Mouse (Mus musculus) testis, postnatal 14 days (tissue): Measurements from ENCODE around the gene Vwa8.

Experiments
- DNase-seq: peaks from one replicate; pipeline ENCODE4 v3.0.0; 2021; ENCODE audit warnings: low spot score

Vwa8 gene

DNA sequence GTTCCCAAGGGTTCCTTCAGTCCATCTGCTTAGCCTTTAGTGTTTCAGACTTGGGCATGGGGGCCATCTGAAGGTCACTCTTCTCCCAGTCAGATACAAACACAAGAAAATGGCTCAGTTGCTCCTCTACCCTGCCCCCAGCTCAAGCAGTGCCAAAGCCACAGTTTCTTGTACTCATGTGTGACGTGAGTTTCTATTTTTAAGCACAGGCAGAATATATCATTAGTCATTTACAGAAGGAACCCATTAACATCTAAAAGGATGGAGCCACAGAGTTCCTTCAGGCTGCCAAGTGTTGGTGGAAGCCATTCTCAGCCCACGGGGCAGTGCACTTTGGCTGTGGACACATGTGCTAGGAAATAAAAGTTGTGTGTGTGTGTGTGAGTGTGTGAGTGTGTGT lies 240.6 kb downstream of the Vwa8 start:
- no peak for DNase-seq

DNA sequence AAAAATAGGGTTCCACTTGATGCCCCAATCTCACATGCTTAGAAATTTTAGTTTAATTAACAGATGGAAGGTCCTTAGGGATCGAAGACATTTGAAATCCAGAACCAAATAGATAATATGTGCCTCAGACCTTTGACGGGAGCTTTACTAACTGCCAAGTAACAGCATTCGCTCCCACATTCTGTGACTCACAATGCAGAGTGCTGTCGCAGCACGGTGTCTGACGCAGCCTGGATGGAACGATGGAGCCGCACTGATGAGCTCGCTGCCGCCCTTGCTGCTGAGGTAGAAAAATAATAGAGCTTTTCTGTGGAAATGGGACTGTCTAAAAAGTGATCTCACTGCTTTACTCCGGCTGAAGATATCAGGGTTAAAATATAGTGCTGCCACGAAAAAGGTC lies 248.3 kb downstream of the Vwa8 start:
- DNase-seq = no peak

DNA sequence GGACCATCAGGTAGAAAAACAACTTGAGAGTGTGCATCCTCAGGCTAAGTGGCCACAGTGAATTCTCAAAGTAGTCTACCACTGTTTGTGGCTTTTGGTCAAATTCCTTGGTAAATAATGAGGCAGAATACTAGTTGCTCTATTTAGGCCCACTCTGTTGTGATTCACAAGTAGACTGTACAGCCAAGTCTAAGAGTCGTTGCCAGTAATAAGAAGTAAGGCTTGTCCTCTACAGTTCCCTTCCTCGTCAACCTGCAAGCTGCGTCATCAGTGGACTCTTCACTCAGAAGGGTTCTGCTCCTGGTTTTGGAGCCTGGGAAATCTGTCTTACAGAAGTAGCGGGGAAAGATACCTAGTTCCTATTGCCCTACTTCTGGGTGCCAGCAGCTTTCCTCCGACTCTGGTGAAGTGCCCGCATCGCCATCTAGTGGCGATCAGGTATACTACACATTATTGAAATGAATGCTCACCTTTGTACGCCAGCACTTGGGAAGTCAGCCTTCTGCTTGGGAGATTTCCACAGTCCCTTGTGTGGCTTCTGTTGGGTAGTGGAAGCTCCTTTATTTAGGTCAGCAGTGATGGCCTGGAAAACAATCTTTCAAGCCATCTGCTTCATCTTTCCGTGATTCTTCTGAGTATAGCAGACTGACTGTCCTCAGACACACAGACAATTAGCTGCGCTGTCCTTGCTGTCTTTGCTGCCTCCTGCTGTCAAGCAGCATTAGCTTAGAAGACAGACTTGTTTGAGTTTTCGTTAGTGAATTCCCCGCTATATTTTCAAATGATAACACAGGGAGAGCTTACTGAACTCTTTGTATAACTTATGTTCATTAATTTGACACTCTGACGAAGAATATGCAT lies 258.0 kb downstream of the Vwa8 start:
- DNase-seq = peak; percentile 42

DNA sequence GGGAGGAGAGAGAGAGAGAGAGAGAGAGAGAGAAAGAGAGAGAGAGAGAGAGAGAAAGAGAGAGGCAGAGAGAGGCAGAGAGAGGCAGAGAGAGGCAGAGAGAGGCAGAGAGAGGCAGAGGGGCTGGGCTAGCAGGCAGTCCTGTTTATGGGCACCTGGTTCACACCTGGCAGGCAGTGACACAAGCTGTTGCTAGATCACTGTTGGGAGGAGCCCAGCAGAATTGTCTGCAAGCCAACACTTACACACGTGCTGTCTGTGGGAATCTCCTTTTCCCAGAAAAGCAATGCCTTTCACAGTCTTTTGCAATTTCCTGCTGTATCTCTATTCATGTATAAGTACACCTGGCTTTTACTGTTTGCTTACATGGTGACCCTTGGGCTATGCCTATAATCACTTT lies 260.5 kb downstream of the Vwa8 start:
- DNase-seq = no peak

DNA sequence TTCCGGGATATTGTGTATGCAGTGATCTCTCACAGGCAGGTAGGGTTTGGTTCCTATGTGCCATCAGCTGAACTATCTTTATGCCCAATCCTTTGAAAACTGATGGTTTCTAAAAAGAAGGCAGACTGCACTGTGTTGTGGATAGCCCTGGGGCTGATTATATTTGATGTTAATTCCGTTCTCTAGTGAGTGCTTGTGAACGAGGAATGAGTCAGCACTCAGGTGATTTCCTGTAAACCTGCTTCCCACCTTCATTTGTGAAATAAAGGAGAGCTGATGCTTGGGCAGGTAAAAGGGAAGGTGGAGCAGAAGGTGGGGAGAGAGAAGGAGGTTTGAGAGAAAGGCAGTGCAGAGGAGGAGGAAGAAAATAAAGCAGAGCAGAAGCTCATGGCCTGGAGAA lies 261.2 kb downstream of the Vwa8 start:
- DNase-seq = no peak

DNA sequence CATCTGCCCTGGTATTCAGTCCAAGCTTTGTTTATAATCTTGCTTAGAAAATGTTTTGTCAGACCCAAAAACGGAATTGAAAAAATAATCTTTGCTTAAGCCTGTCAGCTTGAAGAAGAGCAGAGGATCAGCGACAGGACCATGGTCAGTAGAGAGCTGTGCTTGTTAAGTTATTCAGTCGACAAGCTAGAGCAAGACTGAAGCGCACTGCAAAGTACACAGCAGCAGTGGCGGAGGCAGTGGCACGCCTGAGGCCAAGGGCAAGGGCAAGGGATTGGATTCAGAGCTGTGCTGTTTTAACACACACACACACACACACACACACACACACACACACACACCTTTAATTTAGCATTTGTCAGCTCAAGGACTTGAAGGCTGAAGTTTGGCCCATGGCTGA lies 263.2 kb downstream of the Vwa8 start:
- no peak for DNase-seq

DNA sequence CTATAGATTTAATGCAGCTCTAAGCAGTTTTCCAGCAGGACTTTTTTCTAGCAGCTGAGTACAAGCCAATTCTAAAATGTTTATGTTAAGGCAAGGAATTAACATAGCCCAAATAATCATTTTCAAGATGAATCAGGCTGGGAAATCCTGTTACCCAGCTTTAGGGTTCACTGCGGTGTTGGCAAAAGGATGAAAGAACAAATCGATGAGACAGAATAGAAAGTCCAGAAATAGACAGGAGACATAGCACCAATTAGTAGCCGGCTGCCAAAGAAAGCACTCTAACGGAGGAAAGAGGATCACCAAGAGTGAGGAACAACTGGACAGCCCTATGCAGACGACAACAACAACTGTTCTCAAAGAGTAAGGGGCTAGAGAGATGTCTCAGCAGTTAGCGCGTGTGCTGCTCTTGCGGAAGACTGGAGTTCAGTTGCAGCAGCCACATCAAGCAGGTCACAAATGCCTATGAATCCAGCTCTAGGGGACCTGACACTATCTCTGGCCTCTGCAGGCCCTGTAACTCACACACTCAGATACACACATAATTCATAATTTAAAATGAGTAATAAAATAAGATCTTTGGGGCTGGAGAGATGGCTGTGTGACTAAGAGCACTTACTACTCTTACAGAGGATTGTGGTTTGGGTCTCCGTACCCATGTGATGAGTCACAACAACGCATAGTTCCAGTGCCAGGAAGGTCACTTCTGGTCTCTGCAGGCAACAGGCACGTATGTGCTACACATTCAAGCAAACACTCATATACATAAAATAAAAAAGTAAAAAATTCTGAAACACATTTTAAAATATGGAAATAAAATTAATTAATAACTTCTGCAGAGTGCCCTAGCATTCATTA lies 265.9 kb downstream of the Vwa8 start:
- no peak for DNase-seq

DNA sequence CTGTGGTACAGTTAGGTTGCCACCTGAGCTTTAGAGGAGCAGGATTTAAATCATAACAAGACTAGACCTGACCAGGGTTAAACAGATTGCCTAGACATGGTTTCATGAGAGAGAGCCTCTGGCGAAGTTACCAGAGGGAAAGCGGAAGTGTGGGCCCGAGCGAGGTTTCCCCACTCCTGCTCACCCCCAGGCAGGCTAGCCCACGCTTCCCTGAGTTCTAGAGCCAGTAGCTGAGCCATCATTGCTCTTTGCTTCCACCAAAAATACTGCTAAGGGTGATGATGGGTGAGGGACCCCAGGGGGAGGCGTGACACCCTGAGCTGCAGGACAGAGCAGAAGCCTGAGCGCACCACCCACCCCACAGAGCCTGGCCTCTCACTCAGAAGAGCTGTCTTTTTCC lies 269.6 kb downstream of the Vwa8 start:
- DNase-seq = no peak

DNA sequence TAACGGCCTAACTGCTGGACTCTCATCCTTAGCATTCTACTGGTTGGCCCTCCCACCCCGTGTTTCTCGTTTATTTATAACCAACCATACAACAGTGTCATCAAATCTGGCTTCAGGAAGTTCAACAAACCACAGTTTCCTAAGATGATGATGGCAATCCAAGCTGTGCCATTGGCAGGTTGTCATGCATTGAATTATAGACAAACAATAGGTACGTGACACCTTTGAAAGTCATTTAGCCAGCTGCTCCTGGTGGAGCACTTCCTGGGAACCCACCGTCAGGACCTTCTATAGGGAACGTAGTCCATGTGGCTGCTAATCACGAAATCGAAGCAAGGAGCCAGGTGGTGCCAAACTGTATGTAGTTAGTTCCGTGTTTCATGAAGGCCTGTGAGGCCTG lies 270.5 kb downstream of the Vwa8 start:
- no peak for DNase-seq

DNA sequence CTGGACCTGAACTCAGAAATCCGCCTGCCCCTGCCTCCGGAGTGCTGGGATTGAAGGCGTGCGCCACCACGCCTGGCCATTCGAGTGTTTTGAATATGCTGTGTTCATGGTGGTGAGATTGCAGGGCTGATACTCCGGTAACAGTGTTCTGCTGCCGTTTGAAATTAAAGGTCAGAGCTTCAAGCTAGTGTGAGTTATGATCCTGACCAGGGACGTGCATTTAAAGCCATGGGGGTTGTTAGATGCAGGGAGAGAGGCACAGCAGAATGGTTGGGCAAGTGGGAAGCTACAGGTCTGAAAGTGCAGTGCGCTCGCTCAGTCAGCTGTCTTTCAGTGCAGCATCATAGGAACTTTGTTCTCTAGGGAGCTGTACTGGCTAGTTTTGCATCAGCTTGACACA lies 271.8 kb downstream of the Vwa8 start:
- DNase-seq = no peak

DNA sequence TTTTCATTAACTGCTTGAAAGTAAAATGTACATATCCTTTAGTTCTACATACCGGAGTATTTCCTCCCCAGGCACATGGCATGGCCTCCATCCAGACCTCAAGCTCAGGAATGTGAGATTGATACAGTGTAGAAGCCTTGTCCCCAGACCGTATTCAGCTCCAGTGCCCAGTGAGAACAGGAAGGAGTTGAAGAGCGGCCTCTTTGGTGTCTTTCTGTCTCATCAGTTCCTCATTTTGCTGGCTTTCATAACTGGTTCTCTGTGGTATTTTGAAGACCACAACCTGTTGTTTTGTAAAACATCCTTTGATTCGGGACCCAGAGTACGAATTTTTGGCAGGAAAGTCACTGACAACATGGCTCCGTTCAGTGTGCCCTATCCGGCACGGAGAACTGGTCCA lies 274.6 kb downstream of the Vwa8 start:
- no peak for DNase-seq

DNA sequence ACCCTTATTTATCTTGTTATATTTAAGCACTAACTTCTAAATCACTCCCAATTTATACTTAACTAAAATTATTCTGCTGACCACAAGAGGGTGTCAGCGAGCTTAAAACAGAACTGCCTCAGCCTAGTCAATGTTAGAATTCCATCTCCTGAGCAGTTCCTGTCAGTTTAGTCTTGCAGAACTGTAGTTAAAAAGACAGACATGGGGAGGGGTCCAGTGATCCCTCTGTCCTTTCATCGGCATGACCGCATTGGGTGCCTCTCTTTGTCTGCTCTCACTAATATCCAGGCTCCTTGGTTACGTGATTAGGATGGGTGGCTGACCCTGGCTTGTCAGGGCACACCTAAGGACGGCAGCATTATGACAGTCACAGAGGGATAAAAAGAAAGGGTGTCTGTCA lies 275.8 kb downstream of the Vwa8 start:
- DNase-seq = no peak

DNA sequence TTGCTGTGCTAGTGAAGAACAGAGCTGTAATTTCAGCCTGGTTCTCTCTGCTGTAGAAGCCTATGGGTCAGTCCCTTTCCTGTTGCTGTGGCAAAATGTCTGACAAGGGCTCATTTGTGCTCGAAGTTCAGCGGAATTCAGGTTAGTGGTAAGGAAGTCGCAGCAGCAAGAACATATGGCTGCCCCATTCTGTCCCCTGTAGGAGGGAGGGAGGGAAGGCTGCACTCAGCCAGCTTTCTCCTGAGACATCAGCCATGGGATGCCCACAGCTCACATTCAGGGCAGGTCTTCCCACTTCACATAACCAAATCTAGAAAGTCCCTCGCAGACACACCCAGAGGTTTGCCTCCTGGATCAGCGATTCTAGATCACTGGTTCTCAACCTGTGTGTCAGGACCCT lies 277.3 kb downstream of the Vwa8 start:
- no peak for DNase-seq

DNA sequence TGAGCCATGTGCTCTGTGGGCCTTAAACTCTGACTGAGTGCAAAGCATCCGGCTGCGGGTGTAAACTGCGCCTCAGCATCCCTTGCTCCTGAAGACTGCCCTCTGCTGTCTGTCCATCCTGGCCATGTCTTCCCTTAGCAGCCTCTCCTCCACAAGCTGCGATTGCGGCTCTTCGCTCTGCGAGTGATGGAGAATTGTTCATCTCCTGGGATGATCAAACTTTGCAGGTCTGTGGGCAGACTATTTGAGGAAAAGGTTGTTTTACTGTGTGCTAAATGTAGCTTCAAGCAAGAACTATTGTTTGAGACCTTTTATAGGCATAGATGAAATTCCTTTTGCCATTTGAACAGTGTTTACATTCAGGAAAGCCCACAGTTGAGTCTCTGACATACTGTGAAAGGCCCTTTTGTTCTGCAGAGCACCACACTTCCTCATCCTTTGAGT lies 286.1 kb downstream of the Vwa8 start:
- DNase-seq = no peak

DNA sequence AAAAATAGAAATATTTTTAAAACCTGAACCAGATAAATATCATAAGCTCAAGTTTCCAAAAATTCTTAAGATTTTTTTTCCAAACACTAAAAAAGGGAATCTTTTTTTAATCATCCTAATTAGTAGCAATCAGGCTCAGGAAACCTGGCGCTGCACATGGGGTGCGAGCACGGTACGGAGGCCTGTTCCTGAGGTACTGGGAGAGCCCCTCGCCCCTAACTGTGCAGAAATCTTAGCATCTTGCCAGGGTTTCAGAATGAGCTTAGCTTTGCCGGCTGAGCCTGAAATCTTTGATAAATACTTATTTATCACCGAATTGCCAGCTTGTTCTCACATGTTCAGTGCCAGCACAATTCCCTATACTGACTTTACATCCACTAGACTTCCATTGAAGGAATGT lies 286.6 kb downstream of the Vwa8 start:
- DNase-seq = no peak

DNA sequence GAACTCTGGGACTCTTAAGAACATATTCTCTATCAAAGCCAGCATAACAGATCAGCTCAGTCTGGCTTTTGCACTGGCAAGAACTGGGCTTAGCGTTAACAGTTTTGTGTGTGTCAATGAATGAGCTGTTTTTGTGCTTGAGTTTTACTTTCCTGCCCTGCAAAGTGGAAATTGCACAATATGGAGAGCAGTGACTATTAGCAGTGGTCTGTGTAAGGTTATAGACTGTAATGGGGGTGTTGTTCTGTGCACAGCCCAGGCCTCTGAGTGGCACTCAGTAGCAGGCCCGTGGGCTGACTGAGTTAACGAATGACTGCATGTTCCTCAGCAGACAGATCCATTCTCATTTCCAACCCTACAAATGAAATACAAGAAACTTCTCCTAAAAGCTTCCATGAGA lies 287.7 kb downstream of the Vwa8 start:
- DNase-seq = no peak

DNA sequence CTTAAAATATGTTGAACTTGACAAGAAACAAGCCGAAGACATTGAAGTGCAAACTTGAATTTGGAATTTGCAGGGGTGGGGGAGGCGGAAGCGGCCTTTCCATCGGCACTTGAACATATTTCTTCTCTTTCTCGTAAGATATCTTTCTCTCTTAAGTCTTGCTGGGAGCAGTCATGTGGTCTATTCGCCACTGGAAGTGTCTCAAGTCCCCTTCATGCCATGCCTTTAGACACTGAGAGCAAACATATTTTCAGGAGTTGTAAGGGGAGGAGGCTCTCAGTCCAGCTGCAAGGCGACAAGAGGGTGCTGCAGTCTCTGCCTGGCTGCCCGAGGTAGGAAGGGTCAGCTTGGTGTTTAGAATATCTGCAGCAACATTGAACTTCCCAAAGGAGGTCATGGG lies 288.2 kb downstream of the Vwa8 start:
- no peak for DNase-seq

DNA sequence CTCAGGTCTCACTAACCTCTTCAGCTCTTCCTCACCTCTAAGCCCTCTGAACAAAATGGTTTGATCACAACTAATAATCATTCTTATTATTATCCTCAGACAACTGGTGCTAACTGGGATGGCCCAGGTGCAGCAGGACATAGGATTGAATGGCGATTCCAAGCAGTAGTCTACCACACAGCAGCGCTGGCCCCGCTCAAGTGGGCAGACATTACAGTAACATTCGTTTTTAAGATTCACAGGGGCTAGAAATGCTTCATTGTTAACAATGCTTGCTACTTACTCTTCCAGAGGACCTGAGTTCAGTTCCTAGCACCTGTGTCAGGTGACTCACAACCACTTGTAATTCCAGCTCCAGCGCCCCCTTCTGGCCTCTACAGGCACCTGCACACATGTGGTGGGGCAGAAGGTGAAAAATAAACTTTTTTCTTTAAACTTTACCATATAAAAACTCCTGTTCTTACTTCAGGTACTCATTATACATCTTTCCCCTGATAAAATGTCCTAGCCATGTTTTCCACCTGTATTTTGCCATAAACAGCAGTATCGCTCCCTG lies 290.3 kb downstream of the Vwa8 start:
- DNase-seq = no peak

DNA sequence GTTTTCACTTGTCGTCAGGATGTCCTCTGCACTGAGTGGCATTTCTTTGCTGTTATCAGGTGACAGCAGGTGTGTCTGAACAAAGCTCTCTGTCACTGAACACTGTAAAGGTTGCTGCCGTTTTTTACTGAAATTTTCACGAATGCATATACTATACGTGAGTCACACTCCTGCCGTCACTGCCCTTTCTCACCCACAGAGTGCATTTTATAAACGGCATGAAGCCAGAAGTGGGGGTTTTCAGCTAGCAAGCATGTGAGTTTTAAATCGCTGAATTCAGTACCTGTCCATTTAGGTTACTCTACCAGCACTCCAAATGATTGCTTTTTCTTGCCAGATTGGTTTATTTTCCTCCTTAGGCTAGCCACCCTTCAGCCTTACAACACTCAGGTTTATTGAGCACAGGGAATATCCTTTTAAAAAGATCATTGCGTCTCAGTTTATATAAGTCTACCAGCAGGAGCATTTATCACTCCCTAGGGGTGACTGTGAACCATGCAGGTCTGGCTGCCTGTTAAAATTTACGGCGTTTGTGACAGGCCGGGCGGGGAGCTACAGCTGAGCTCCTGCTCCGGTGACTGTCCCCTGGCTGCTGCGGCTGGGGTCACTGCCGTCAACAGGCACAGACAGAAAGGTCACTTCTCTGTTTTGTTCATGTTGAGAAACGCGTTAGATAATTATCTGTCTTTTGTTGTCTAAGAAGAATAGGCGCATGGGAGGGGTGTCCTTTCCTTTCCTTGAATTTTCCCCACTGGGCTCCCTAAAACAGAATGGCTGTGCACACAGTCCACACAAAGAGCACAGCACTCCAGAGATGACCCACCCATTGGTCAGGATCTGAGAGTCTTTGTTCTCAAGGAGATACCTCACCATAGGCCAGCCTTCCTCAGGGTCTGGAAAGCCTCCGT lies 291.3 kb downstream of the Vwa8 start:
- DNase-seq = no peak

DNA sequence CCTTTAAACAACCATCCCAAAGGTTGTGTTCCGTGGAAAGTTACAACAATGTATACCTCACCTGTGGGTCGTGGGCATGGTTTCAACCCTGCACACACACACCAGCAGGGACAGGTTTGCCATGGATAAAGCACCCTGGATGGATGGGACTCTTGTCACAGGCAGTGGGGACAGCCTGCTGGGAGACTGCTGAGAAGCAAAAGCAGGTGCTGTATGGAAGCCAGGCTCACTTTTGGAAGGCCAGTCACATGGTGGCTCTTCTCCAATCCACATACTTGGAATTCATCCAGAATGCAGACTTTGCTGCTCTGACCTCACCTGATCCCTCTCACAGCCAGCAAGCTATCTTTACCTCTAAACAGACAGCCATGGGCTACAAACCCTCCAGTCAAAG lies 292.0 kb downstream of the Vwa8 start:
- DNase-seq = no peak

DNA sequence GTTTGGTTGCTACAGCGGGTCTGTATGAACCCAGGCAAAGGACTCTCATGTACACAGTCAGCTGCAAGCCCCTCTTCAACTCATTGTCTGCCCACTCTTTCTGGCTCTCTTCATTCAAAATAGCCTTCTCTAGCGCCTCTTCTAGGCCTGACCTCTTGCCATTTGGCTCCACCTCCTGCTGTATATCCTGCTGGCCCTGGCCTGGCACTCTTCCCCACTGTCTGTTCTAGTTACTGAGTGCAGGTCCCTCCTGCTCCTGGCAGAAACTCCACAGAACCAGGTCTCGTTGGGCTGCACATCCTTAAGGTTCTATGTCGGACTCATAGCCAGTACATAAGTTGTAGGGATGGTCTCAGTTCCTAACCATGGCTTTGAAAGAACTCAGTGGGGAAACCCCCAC lies 293.5 kb downstream of the Vwa8 start:
- DNase-seq = no peak

DNA sequence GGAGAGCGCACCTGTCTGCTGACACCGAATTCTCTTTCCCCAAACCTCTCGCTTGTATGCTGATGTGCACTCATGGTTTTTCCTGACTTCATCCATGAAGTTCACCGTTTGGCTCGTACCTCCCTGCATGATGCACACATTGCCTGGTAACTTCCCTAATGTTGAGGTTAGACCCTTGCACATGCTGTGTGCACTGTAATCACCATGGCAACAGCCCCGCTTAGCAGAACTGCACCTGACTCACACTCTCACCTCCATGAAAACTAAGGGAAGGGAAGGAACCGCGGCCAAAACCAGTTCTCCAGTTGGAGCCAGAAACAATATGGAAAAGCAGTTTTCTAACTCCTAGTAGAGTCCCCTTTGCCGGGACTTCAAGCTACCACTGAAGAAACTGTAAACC lies 294.8 kb downstream of the Vwa8 start:
- no peak for DNase-seq
